Comparison of ENCODE assay signal across 8 mouse cellular contexts in genomic region chr8:85665146-85665545, GRCm38 (mm10). TPM values are rescaled to one million over a fixed set of nuclear protein-coding genes. Genes with fewer than 3 reads are reported as not detected.
A peak's percentile ranks its signal among the peaks of the same experiment; 100 is the strongest.
DNase-seq lines count a peak whose midpoint lies in the region; ATAC-seq and TF ChIP-seq lines count a peak whose summit lies in the region.

No protein-coding gene starts in this region.

- H3K4me1 ChIP-seq in E14TG2a.4 (replicated peaks; ENCODE audit: low read depth, low read length), result no peaks in the 10 kb centered on the region
- no peaks in the 10 kb centered on the region for H3K4me1 ChIP-seq in embryonic facial prominence, embryonic 14.5 days (ENCODE audit: control insufficient read depth, insufficient read depth, low read length)

- ATAC-seq in embryonic facial prominence, embryonic 14.5 days (ENCODE audit: low read depth), result no peak

- no peaks in the 10 kb centered on the region for H3K36me3 ChIP-seq in E14TG2a.4 (ENCODE audit: insufficient read depth, low read length)
- H3K36me3 ChIP-seq in embryonic facial prominence, embryonic 14.5 days (ENCODE audit: control insufficient read depth, insufficient read depth, low read length), result no peaks in the 10 kb centered on the region

- peak; percentile 41 for TF ChIP-seq CTCF in E14TG2a.4 (conservative IDR thresholded peaks at IDR 0.05; ENCODE audit: low read length)

- H3K27me3 ChIP-seq in E14TG2a.4 (ENCODE audit: insufficient read depth, low read length), result no peaks in the 10 kb centered on the region
- no peaks in the 10 kb centered on the region for H3K27me3 ChIP-seq in embryonic facial prominence, embryonic 14.5 days (replicated peaks; ENCODE audit: control insufficient read depth, insufficient read depth, low read length)

- no peak overlapping the region for H3K4me3 ChIP-seq in E14TG2a.4 (replicated peaks; ENCODE audit: low read length)
- no peak overlapping the region for H3K4me3 ChIP-seq in embryonic facial prominence, embryonic 14.5 days (ENCODE audit: low read depth, low read length)

- no peak overlapping the region for H3K27ac ChIP-seq in embryonic facial prominence, embryonic 14.5 days (replicated peaks; ENCODE audit: low read depth, low read length)

- H3K9me3 ChIP-seq in E14TG2a.4 (ENCODE audit: low read length), result no peaks in the 10 kb centered on the region
- no peaks in the 10 kb centered on the region for H3K9me3 ChIP-seq in embryonic facial prominence, embryonic 14.5 days (ENCODE audit: control insufficient read depth, low read length)

- H3K4me2 ChIP-seq in embryonic facial prominence, embryonic 14.5 days (ENCODE audit: low read depth, low read length), result no peak overlapping the region

- H3K9ac ChIP-seq in embryonic facial prominence, embryonic 14.5 days (ENCODE audit: low read depth, low read length), result no peak overlapping the region

- intact Hi-C loops in left cerebral cortex, postnatal 14 days (cut with DNase I), result loop anchor here (5.0 kb wide), 1 partner anchor 208 kb away; no protein-coding TSS in a partner anchor

- peak; percentile 29 to 37 for DNase-seq in cerebellum, postnatal 14 days
- no peak for DNase-seq in cerebellum, adult 9-10 months
- peak; percentile 30 to 42 for DNase-seq in left cerebral cortex, postnatal 14 days (ENCODE audit: low spot score in 2 of 2)
- no peak for DNase-seq in left cerebral cortex, adult 11 months (ENCODE audit: low spot score)
- DNase-seq in embryonic facial prominence, embryonic 14.5 days (ENCODE audit: low spot score), result peak; percentile 22
- DNase-seq in thymus, postnatal 4 days, result peak; percentile 13
- DNase-seq in layer of hippocampus, adult 9-10 months (ENCODE audit: low spot score), result no peak

RNA-seq across cellular contexts. Expression of gene Neto2, which starts 35.6 kb away (rescaled TPM):
- 10 to 100 TPM; 91.7 to 93.6 TPM for total RNA-seq in left cerebral cortex, postnatal 14 days (2021)
- 12.5 and 13.9 TPM in 2 replicates for polyA plus RNA-seq in embryonic facial prominence, embryonic 14.5 days (2014; fragmentation: Nextera tagmentation; extraction: Ambion mirVana)

Comparison
In these comparisons a context has a peak if more than half of its experiments do, and no peak if none do; other contexts are left out.
1. DNase-seq: peak in cerebellum, postnatal 14 days (2 of 2), left cerebral cortex, postnatal 14 days (2 of 2), embryonic facial prominence, embryonic 14.5 days (single experiment) and thymus, postnatal 4 days (single experiment); none in cerebellum, adult 9-10 months (single experiment), left cerebral cortex, adult 11 months (single experiment) and layer of hippocampus, adult 9-10 months (single experiment).